Mouse (Mus musculus): Measurements from ENCODE around the gene Fryl.
A peak's percentile ranks its signal among the peaks of the same experiment; 100 is the strongest.
"Not testable (repeated sequence)": the region's sequence is repeated elsewhere in the genome, so short reads cannot be mapped to it uniquely, and the experiment has no call there.

The Fryl gene

GRCm38 (mm10) chr5:73004046-73004445, 252.4 kb downstream of the Fryl start:
- no peak for DNase-seq

GRCm38 (mm10) chr5:72998546-72998945, 257.9 kb downstream of the Fryl start:
- DNase-seq = not testable (repeated sequence)

- DNase-seq = no peak
Observed at GRCm38 (mm10) chr5:72995379-72995778, 261.0 kb downstream of the Fryl start.

DNA sequence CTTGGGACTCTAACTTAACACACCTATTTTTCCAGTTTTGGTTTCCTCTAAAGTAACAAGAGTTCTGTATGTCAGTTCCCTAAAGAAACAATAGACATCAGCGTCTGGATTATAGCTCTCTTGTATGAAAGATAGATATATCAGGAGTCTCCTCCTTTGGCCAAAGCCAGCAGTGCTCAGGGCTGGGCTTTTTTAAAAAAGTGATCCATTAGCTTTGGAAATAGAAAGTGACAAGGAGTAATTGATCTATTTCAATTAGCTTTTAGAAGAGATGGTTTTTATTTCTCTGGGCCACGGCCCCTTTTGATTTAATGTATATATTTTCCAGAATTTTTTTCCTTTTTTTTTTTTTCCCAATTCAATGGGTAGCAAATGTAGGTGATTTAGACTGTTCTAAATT, 261.5 kb downstream of the Fryl start:
- DNase-seq = no peak

DNA sequence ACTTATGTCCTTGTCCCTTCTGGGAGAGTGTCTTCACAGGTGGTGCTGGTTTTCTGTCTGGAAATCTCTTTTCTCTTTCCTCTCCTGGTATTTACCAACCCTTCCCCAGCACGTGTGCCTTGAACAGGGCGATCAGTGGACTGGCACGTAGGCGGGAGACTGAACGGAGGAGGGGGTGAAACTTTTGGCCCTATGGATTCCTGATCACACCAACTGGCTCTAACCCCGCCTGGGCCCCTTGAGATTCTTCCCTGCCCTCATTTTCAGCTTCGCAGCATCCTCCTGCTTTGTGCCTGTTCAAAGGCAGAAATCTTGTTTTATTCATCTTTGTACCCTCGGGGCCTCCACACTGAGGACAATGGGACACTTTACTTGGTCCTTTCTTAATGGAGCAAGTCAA, 262.0 kb downstream of the Fryl start:
- no peak for DNase-seq

GRCm38 (mm10) chr5:72992474-72992873, 263.9 kb downstream of the Fryl start:
- no peak for DNase-seq

GRCm38 (mm10) chr5:72989756-72990155, 266.7 kb downstream of the Fryl start:
- no peak for DNase-seq

DNA sequence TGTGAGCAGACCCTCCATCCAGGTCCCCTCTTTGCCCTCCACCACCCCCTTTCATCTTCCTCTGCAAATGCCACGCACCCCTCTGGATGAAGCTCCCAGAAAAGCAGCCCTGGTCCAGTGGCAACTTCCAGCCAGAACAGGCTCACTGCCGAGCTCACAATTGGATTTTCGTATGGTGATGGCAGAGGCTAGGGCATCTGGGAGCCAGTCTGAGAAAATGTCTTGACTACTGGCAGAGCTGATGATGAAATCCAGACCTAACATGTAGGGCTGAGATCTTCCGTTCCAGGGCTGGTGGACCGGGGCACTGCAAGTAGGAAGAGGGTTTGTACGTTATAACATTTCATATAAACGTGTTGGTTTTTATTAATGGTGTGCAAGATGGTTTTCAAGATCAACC, 268.6 kb downstream of the Fryl start:
- no peak for DNase-seq

DNA sequence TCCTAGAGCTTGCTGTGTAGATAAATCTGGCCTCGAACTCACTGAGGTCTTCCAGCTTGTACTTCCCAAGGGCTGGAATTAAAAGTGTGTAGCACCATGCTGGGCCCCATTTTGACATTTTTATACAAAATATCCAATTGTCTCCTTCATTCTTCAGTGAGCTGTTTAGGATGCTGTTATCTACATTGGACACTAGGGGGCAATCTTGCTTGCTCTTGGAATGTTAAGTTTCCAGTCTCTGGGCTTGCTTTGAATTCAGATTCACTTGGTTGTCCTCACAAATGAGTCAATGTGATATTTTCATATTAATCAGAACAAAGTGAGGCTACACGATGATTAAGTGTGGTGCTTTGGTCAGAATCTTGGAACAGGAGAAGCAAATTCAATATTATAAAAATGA, 272.3 kb downstream of the Fryl start:
- DNase-seq = peak; percentile 11 to 30

- no peak for DNase-seq
Observed at GRCm38 (mm10) chr5:72976539-72976938, 279.9 kb downstream of the Fryl start.

GRCm38 (mm10) chr5:72975996-72976395, 280.4 kb downstream of the Fryl start:
- no peak for DNase-seq

DNA sequence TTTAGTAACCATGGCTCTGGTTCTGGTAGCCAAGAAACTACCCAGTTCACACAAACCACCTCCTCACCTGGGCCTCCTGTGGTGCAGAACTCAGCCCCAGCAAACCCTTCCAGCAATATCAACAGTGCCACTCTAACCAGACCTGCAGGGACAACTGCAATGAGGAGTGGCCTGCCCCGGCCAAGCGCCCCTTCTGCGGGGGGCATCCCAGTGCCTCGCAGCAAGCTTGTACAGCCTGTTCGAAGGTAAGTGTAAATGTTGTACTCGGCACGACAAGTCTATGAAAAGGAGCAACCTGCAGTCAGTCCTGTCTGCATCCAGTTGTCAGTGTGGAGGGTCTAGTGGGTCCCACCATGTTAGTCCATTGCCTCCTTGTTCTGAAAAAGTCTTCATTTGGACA, 281.8 kb downstream of the Fryl start, which contains the start of gene Gm10135:
Gm10135 (minus strand) TSS at position 101 of the 400 bp plus-strand sequence.
- DNase-seq = no peak

DNA sequence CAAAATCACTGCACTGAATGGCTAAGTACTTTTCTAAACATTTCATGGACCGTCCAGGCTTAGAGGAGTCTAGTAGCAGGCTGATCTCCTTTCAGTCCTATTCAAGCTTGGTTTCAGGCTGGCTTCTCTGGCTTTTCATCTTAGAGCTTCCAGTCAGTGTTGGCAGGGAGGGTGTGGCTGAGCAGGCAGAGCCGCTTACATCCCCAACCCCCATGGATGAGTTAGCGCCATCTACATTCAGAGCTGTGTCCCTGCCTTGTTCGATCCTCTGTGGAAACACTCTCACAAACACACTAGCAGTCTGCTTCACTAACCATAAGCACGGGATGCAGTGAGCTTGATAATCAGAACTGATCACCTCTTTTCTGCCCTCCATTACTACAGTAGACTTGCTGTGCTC, 283.5 kb downstream of the Fryl start:
- no peak for DNase-seq

DNA sequence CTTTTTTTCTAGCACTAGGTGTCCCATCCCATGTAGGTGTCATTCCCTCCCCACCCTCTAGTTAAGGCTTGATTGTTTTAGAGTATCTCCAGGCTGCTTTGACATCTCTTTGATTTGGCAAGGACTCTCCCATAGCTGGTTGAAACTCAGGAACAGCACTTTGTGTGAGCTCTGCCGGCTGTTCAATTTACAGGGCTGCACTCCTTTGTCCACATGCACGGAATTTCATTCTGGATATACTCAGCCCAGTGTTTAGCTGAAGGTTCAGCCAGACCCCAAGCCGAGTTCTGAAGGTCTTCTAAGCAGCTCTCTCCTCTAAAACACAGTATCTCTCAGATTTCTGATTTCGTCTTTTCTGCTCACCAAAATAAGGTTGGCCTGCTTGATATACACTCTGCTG, 284.0 kb downstream of the Fryl start:
- no peak for DNase-seq
